Mouse (Mus musculus) liver, adult 2 months (tissue): ENCODE measurements at regions not wholly inside any gene's neighbourhood (a gene's known extent, or its start where the extent isn't known, plus 50 kb on each side); places are given as distances from the start of the nearest gene placed in this dataset.

ENCODE experiments used
- DNase-seq: peaks from one replicate; pipeline ENCODE4 v3.0.0-alpha.2; 2011; ENCODE audit warnings: low read depth, low spot score; ENCODE audit errors: extremely low read depth
- H3K27ac ChIP-seq: fragments of 200-500 bp; replicated peaks from 2 replicates; pipeline ENCODE4 v1.5.1; 2012; ENCODE audit warnings: low read depth, mild to moderate bottlenecking, control low read depth, inconsistent platforms, low read length; ENCODE audit not compliant: insufficient read depth
- H3K27me3 ChIP-seq: fragments of 200-500 bp; 2 replicates; pipeline ENCODE4 v1.6.1; 2012; ENCODE audit warnings: mild to moderate bottlenecking, moderate library complexity, low read length, inconsistent platforms; ENCODE audit not compliant: control insufficient read depth, insufficient read depth
- H3K36me3 ChIP-seq: fragments of 200-500 bp; 2 replicates; pipeline ENCODE4 v1.6.1; 2012; ENCODE audit warnings: low read length, inconsistent platforms; ENCODE audit not compliant: control insufficient read depth, insufficient read depth
- H3K4me1 ChIP-seq: fragments of 200-500 bp; 2 replicates; pipeline ENCODE4 v1.6.1; 2011; ENCODE audit warnings: low read length; ENCODE audit not compliant: control insufficient read depth, insufficient read depth
- H3K4me3 ChIP-seq: fragments of 200-500 bp; 2 replicates; pipeline ENCODE4 v1.5.1; 2011; ENCODE audit warnings: low read depth, mild to moderate bottlenecking, control low read depth, low read length, moderate library complexity; ENCODE audit not compliant: insufficient read depth
- H3K79me2 ChIP-seq: fragments of 200-500 bp; 2 replicates; pipeline ENCODE4 v1.6.1; 2012; ENCODE audit warnings: inconsistent platforms, mild to moderate bottlenecking, low read length, moderate library complexity; ENCODE audit not compliant: control insufficient read depth, insufficient read depth
- H3K9ac ChIP-seq: fragments of 200-500 bp; 2 replicates; pipeline ENCODE4 v1.6.1; 2012; ENCODE audit warnings: low read depth, mild to moderate bottlenecking, control low read depth, inconsistent platforms, low read length
- CTCF ChIP-seq: fragments of 200-500 bp; IDR thresholded peaks from 2 replicates; pipeline ENCODE4 v1.5.1; 2011; ENCODE audit warnings: low read depth, low read length, control low read depth
- POLR2A ChIP-seq: fragments of 200-500 bp; IDR thresholded peaks from 2 replicates; pipeline ENCODE4 v1.6.1; 2011; ENCODE audit warnings: low read length, control low read depth; ENCODE audit not compliant: insufficient read depth; ENCODE audit errors: extremely low read depth
- WGBS: fragments of 180-500 bp; shearing (Covaris S2); methylation state at CpG from one replicate; pipeline ENCODE4 v1.1.7; 2018; 5-methylcytosine and 5-hydroxymethylcytosine counted together

DNA sequence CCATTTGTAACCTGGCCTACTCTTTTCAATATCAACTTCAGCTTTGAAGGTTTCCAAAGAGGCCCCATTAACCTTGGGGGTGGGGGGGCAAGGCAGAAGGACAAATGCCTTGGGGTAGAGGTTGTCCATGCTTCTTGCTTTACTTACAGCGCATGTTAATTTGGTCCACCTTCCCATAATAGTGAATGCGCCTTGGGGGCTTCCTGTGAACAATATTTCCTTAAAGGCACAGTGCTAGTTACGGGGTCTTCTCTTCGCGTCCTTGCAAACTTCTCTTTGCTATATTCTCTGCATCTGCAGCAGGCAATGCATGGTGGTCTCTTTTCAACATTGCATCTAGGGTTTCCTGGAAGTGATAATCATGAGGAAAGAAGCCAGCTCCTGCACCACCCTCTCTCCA, 111.3 kb upstream of the Rtl1 start:
- 94% methylated on average over 5 of the region's 5 CpGs for WGBS
- no peaks in the 10 kb centered on the region for H3K27me3 ChIP-seq
- TF ChIP-seq CTCF = no peak
- no peak overlapping the region for H3K4me3 ChIP-seq
- no peaks in the 10 kb centered on the region for H3K36me3 ChIP-seq
- H3K27ac ChIP-seq = no peak overlapping the region
- H3K4me1 ChIP-seq = no peaks in the 10 kb centered on the region
- DNase-seq = no peak
- H3K79me2 ChIP-seq = no peaks in the 10 kb centered on the region
- H3K9ac ChIP-seq = no peak overlapping the region

DNA sequence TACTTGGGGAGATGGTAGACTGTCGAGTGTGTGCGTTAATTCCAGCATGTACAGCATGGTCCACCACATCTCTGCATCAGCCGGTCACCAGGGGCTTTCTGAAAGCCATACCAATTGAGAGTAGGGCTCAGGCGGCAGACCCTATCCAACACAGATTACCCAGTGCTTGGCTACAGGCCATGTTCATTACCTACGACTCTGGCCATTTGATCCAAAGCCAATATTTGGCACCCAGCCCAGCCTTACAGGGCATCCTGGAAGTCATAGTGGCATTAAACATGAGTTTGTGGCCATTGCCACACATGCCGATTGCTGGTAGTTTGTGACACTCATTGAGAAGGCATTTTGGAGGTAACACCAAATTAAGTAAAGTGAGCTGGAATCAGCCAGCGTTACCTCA, 111.8 kb upstream of the Rtl1 start:
- 78% methylated on average over 7 of the region's 7 CpGs for WGBS
- no peak overlapping the region for H3K9ac ChIP-seq
- no peaks in the 10 kb centered on the region for H3K79me2 ChIP-seq
- TF ChIP-seq POLR2A (no peak), CTCF (no peak)
- H3K4me3 ChIP-seq = no peak overlapping the region
- no peaks in the 10 kb centered on the region for H3K4me1 ChIP-seq
- no peaks in the 10 kb centered on the region for H3K27me3 ChIP-seq
- no peaks in the 10 kb centered on the region for H3K36me3 ChIP-seq
- H3K27ac ChIP-seq = no peak overlapping the region
- DNase-seq = no peak

GRCm38 (mm10) chr12:109712386-109712785, 112.3 kb upstream of the Rtl1 start:
- Histone ChIP-seq H3K4me1 (no peaks in the 10 kb centered on the region), H3K27me3 (no peaks in the 10 kb centered on the region), H3K27ac (no peak overlapping the region), H3K36me3 (no peaks in the 10 kb centered on the region), H3K4me3 (no peak overlapping the region), H3K79me2 (no peaks in the 10 kb centered on the region), H3K9ac (no peak overlapping the region)
- DNase-seq = no peak
- TF ChIP-seq POLR2A (no peak), CTCF (no peak)
- WGBS = 95% methylated on average over 16 of the region's 16 CpGs

DNA sequence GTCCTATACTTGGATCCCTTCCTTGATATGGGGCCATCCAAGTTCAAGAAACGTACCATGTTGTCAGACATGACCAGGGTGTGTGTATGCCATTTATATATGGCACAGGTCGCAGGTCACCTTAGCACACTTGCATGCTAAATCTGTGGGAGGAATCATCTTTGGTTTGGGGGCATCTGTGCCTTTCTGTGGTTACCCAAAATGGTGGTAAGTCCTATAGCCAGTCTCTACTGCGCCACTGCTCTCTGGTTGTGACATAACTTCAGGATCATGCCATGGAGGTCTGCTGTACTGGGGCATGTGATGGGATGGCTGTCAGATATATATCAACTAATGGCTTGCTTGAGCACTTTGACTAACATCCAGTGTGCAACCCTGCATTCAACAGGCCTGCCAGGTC, 112.9 kb upstream of the Rtl1 start:
- Histone ChIP-seq H3K79me2 (no peaks in the 10 kb centered on the region), H3K36me3 (no peaks in the 10 kb centered on the region), H3K9ac (no peak overlapping the region), H3K4me1 (no peaks in the 10 kb centered on the region), H3K27me3 (no peaks in the 10 kb centered on the region), H3K27ac (no peak overlapping the region), H3K4me3 (no peak overlapping the region)
- TF ChIP-seq POLR2A = no peak
- TF ChIP-seq CTCF = no peak
- 91% methylated on average over 3 of the region's 3 CpGs for WGBS
- no peak for DNase-seq

DNA sequence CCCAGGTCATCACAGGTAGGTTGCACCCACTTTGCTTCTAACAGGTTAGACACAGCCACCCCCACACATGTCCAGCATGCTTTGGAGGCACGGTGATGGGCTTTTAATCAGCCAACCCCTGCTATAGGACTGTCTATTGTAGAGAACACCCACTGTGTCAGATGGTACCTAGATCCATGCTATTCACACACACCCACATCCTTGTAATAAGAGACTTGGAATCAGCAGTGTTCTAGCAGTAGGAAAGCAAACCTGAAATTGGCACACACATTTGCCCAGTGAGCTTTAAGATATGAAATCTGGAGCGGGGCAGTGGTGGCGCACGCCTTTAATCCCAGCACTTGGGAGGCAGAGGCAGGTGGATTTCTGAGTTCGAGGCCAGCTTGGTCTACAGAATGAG, 113.9 kb upstream of the Rtl1 start:
- no peaks in the 10 kb centered on the region for H3K4me1 ChIP-seq
- no peak overlapping the region for H3K4me3 ChIP-seq
- DNase-seq = no peak
- H3K9ac ChIP-seq = no peak overlapping the region
- H3K79me2 ChIP-seq = no peaks in the 10 kb centered on the region
- H3K36me3 ChIP-seq = no peaks in the 10 kb centered on the region
- 91% methylated on average over 5 of the region's 5 CpGs for WGBS
- no peak for TF ChIP-seq CTCF
- no peak for TF ChIP-seq POLR2A
- no peaks in the 10 kb centered on the region for H3K27me3 ChIP-seq
- H3K27ac ChIP-seq = no peak overlapping the region

DNA sequence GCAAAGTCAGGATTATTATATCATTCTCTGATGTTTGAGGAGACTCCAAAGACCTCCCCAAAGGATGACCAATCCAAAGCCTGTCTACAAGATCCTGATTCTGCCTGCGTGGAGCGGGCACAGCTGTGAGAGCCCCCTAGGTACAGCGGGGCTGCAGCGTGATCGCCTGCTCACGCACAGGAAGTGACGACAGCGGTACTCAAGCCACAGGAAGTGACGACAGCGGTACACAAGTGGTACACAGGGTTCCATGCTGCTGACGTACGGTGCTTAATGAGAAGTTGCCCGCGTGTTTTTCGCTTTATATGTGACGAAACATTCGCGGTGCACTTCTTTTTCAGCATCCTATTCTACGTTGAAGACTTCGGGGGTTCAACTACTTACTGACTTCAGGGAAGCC, 116.9 kb upstream of the Rtl1 start:
- TF ChIP-seq POLR2A (no peak), CTCF (no peak)
- no peaks in the 10 kb centered on the region for H3K27me3 ChIP-seq
- H3K4me3 ChIP-seq = no peak overlapping the region
- H3K9ac ChIP-seq = no peak overlapping the region
- H3K36me3 ChIP-seq = no peaks in the 10 kb centered on the region
- H3K79me2 ChIP-seq = no peaks in the 10 kb centered on the region
- H3K4me1 ChIP-seq = no peaks in the 10 kb centered on the region
- WGBS = 94% methylated on average over 20 of the region's 20 CpGs
- H3K27ac ChIP-seq = no peak overlapping the region
- no peak for DNase-seq
